Comparison of ENCODE assay signal across 8 mouse cellular contexts in the genomic region with DNA sequence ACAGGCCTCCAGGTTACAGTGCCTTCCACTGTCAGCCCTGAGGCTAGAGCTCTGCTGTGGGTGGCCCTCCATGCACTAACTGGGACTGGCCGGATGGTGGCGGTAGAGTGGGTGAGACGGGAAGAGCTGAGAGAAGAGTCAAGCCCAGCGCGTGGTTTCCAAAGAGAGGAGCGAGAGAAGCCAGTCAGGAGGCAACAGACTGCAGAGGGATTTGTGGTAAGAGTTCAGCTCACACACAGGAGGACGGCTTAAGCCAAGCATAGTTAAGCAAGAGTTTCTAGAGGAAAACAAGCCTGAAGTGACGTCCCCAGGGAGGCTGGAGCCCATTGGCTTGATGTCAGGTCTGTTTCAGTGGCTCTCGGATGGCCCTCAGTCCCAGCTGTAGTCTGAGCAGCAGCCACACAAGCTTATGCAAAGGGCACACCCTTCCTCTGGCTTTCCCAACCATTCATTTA.
DNase-seq lines count a peak whose midpoint lies in the region; ATAC-seq and TF ChIP-seq lines count a peak whose summit lies in the region.

No protein-coding gene starts in this region.

- 2% methylated on average over 9 of the region's 9 CpGs for WGBS in hindbrain, embryonic 12.5 days
- 0% methylated on average over 9 of the region's 9 CpGs for WGBS in lung, postnatal 0 days

- peaks cover 12% of the 10 kb centered on the region for H3K4me1 ChIP-seq in hindbrain, embryonic 12.5 days
- peaks cover 10% of the 10 kb centered on the region; the same call in 1 of the 2 replicates for H3K4me1 ChIP-seq in lung, postnatal 0 days (ENCODE audit: insufficient read depth, low read depth, low read length)

- no peak for TF ChIP-seq EP300 in lung, postnatal 0 days (IDR thresholded peaks at IDR 0.05)

- H3K4me3 ChIP-seq in hindbrain, embryonic 12.5 days: no peak overlapping the region
- H3K4me3 ChIP-seq in lung, postnatal 0 days (ENCODE audit: low read depth, low read length): no peak overlapping the region

- peaks cover 7% of the 10 kb centered on the region; the same call in 1 of the 2 replicates for H3K27me3 ChIP-seq in hindbrain, embryonic 12.5 days
- no peaks in the 10 kb centered on the region for H3K27me3 ChIP-seq in lung, postnatal 0 days (replicated peaks; ENCODE audit: insufficient read depth, low read length)

- peak; percentile 73 for ATAC-seq in hindbrain, embryonic 12.5 days (ENCODE audit: low FRiP score)
- peak; percentile 61 for ATAC-seq in lung, postnatal 0 days

- peak overlapping the region; percentile 34 for H3K4me2 ChIP-seq in hindbrain, embryonic 12.5 days (replicated peaks)
- no peak overlapping the region; the same call in 1 of the 2 replicates for H3K4me2 ChIP-seq in lung, postnatal 0 days (replicated peaks; ENCODE audit: low read depth, low read length)

- peak; percentile 97 for TF ChIP-seq CTCF in lung, postnatal 0 days (IDR thresholded peaks at IDR 0.05)

- H3K9me3 ChIP-seq in hindbrain, embryonic 12.5 days (replicated peaks): no peaks in the 10 kb centered on the region
- no peaks in the 10 kb centered on the region for H3K9me3 ChIP-seq in lung, postnatal 0 days (ENCODE audit: low read length)

- H3K27ac ChIP-seq in hindbrain, embryonic 12.5 days: no peak overlapping the region
- peak overlapping the region; percentile 38 for H3K27ac ChIP-seq in lung, postnatal 0 days (ENCODE audit: low read length)

- no peaks in the 10 kb centered on the region for H3K36me3 ChIP-seq in hindbrain, embryonic 12.5 days
- H3K36me3 ChIP-seq in lung, postnatal 0 days (ENCODE audit: insufficient read depth, low read length): no peaks in the 10 kb centered on the region

- DNase-seq in Muller cell, postnatal 12 days (ENCODE audit: inconsistent ontology term): peak; percentile 87
- DNase-seq in cerebellum, adult 9-11 months: peak; percentile 89
- DNase-seq in frontal cortex, postnatal 10 days (ENCODE audit: low spot score in 2 of 2): peak; percentile 77 to 88
- DNase-seq in layer of hippocampus, postnatal 10 days (ENCODE audit: low spot score in 2 of 2): peak; percentile 95 to 96
- peak; percentile 96 for DNase-seq in lung, postnatal 0 days (ENCODE audit: low spot score)
- peak; percentile 90 for DNase-seq in ovary, postnatal 14 days (ENCODE audit: low spot score)
- peak; percentile 92 for DNase-seq in thymus, postnatal 14 days

- no peak overlapping the region for H3K9ac ChIP-seq in hindbrain, embryonic 12.5 days
- no peak overlapping the region for H3K9ac ChIP-seq in lung, postnatal 0 days (replicated peaks; ENCODE audit: low read depth)
